Mouse (Mus musculus) lung, postnatal 0 days (tissue): ENCODE measurements around the gene Slc44a5.

Source experiments
- CTCF ChIP-seq: IDR thresholded peaks from 2 replicates; pipeline ENCODE4 v1.5.1; 2016; ENCODE audit warnings: antibody characterized with exemption, mild to moderate bottlenecking
- EP300 ChIP-seq: IDR thresholded peaks from 2 replicates; pipeline ENCODE4 v1.6.1; 2016; ENCODE audit warnings: antibody characterized with exemption, mild to moderate bottlenecking, control low read depth

- TF ChIP-seq EP300 (no peak), CTCF (no peak)
Measured at GRCm38 (mm10) chr3:154001348-154001747, 28.1 kb downstream of the Slc44a5 start.
